Mouse (Mus musculus) left cerebral cortex, adult 8-10 months (tissue): ENCODE results near the gene Armh1. TPM values are rescaled to one million over a fixed set of nuclear protein-coding genes. Genes with fewer than 3 reads are reported as not detected.
"Not testable (repeated sequence)": the region's sequence is repeated elsewhere in the genome, so short reads cannot be mapped to it uniquely, and the experiment has no call there.

Source experiments
- DNase-seq, 2 experiments: peaks; one replicate each; pipeline ENCODE4 v3.0.0; 2022; ENCODE audit warnings: low spot score in 2 of 2
- total RNA-seq, 4 experiments: library from RNA; stranded (reverse); gene quantifications; 2 replicates each; pipeline ENCODE4 v1.2.4; 2022

Armh1 gene
- total RNA-seq, 4 experiments from 2014 or later: 0.32 to 0.91 (median 0.43) TPM

GRCm38 (mm10) chr4:117224122-117224521 is 27.8 kb downstream of the Armh1 start:
- no peak for DNase-seq

- DNase-seq: no peak
These were observed 28.9 kb downstream of the Armh1 start for GRCm38 (mm10) chr4:117223001-117223400.

- no peak for DNase-seq
These were observed 30.1 kb downstream of the Armh1 start for GRCm38 (mm10) chr4:117221836-117222235.

GRCm38 (mm10) chr4:117220741-117221515 is 31.0 kb downstream of the Armh1 start:
- no peak for DNase-seq

GRCm38 (mm10) chr4:117218517-117219219 is 33.3 kb downstream of the Armh1 start:
- DNase-seq: no peak

GRCm38 (mm10) chr4:117217029-117217428 is 34.9 kb downstream of the Armh1 start:
- DNase-seq: no peak

- no peak for DNase-seq
These were observed 37.7 kb downstream of the Armh1 start for GRCm38 (mm10) chr4:117214250-117214649.

GRCm38 (mm10) chr4:117210147-117211074 is 41.5 kb downstream of the Armh1 start:
- peak in 1 of 2 experiments; percentile 47 for DNase-seq

- no peak for DNase-seq
These were observed 42.3 kb downstream of the Armh1 start for GRCm38 (mm10) chr4:117209592-117209991.

- DNase-seq: no peak
These were observed 49.0 kb downstream of the Armh1 start for GRCm38 (mm10) chr4:117202992-117203354.

- DNase-seq: no peak
These were observed 49.6 kb downstream of the Armh1 start for GRCm38 (mm10) chr4:117202046-117202991.

- no peak for DNase-seq
These were observed 60.1 kb downstream of the Armh1 start for GRCm38 (mm10) chr4:117191804-117192203.

- no peak for DNase-seq
These were observed 61.3 kb downstream of the Armh1 start for GRCm38 (mm10) chr4:117190660-117191059.

GRCm38 (mm10) chr4:117189856-117190543 is 61.9 kb downstream of the Armh1 start:
- no peak for DNase-seq

GRCm38 (mm10) chr4:117189382-117189855 is 62.5 kb downstream of the Armh1 start:
- DNase-seq: peak; percentile 49 to 57

GRCm38 (mm10) chr4:117188969-117189368 is 63.0 kb downstream of the Armh1 start:
- DNase-seq: no peak

GRCm38 (mm10) chr4:117182759-117183096 is 69.2 kb downstream of the Armh1 start:
- not testable (repeated sequence) for DNase-seq

GRCm38 (mm10) chr4:117181863-117182758 is 69.8 kb downstream of the Armh1 start, which contains the start of gene Kif2c:
Gene Kif2c (minus strand): TSS chr4:117182639.
- peak; percentile 90 to 91 for DNase-seq

- no peak for DNase-seq
These were observed 82.0 kb downstream of the Armh1 start for GRCm38 (mm10) chr4:117169936-117170335.
